Mouse (Mus musculus) activated CD4-positive, CD25-positive, alpha-beta regulatory T cell, adult 4 months (primary cell): ENCODE measurements around the gene Mfsd12. TPM values are rescaled to one million over a fixed set of nuclear protein-coding genes. Genes with fewer than 3 reads are reported as not detected.

Source experiments
- ATAC-seq: one replicate; pipeline ENCODE4 v1.8.0; 2017
- polyA plus RNA-seq, 2 experiments: library from polyadenylated mRNA; unstranded; fragments of 100-300 nt; shearing (Covaris generic); gene quantifications; one replicate each; pipeline ENCODE4 v1.2.1; 2017

Mfsd12 gene
- polyA plus RNA-seq, result 1 to 10 TPM; 1.2 TPM

DNA sequence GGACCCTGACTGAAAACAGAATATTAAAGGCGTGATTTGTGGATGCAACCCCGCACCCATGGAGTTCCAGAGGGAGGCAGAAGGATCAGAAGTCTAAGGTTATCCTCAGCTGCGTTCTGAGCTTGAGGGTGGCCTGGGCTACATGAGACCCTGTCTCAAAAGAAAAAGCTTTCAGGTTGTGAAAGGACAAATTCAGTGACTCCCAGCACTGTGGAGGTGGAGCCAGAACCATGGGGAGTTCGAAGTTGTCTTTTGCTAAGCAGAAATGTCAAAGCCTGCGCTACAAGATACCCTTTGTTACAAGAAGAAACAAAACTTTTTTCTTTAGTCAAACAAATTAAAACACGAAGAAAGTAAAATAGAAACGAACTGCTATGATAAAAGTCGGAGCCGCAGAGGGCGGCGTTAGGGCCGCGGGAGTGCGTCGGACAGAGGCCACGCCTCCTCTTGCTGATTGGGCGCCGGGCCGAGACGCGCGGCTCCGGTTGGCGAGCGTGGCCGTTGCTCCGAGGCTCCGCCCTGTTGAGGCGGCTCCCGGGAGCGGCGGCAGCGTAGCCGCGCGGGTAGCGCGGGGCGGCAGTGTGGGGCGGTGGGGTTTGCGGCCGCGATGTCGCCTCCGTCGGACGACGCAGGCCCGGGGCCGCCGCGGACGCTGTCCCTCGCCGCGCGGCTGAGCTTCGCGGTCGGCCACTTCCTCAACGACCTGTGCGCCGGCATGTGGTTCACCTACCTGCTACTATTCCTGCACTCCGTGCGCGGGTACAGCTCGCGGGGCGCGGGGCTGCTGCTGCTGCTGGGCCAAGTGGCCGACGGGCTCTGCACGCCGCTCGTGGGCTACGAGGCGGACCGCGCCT, at the start of gene Mfsd12:
Mfsd12 (plus strand) TSS at position 501 of the 854 bp plus-strand sequence.
- peak; percentile 91 for ATAC-seq

DNA sequence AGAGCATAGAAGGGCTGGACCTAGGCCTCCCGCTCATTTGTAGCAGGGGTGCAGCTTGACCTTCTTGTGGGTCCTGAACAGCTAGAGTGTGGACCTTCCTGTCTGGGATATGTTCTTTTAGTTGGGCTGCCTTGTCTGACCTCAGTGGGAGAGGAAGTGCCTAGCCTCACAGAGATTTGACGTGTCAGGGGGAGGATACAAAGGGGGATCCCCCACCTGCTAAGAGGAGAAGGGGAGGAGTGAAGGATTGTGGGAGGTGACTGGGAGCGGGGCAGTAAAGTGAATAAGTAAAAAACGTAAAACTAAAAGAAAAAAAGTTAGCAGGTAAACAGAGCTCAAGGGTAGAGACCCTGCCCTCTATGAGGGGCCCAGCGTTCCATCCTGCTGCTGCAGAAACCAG, 47.7 kb upstream of the Mfsd12 start:
- ATAC-seq, result peak; percentile 86

GRCm38 (mm10) chr10:81313581-81313980, 43.7 kb upstream of the Mfsd12 start:
- ATAC-seq, result no peak

- ATAC-seq, result no peak
Observed at GRCm38 (mm10) chr10:81314201-81314600, 43.1 kb upstream of the Mfsd12 start.

DNA sequence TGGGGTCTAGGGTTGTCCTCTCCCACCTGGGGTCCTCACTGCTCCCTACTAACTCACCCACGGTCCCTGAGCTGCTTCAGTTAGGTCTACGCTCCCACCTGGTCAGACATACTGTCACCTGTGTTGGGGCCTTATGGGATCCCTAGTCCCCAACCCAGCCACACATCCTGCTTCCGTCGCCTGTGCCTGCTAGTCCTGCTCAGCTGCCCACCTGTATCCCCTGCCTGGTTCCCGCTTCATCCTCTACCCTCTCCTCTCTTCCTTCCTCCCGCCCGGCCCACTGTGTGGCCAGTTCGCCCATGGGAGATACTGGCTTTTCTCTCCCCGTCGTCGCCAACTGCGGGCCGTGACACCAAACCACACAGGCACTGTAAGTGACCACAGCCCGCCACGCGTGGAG, 41.7 kb upstream of the Mfsd12 start:
- no peak for ATAC-seq

DNA sequence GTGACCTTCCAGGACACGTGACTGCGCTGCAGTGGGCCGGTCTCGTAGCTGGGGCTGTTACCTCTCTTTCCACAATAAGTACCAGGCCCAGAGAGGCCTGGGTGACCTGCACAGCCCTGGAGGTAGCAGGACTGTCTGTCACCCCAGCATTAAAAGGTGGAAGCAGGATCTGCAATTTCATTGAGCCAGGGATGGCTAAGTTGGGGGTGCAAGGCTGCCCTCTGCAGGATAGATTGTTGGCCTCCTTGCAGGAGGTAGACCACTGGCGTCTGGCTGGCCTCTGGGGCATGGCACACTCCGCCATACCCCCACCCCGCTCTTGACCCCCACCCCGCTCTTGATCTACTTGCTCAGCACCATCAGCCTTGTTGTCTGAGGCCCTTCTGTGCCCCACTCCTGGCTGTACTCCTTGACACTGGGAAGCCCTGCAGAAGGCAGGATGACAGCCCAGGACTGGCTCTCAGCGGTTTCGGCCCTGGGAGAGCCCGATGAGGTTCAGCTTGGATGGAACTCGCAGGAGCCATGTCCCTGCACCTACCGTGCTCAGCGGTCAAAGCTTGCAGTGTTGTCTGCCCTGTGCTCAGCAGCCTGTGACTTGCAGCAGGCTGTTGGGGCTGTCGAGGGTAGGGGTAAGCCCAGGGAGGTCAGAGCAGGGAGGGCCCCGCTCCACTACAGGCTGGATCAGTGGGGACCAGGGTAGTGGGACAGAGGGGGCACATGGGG, 40.8 kb upstream of the Mfsd12 start:
- no peak for ATAC-seq

DNA sequence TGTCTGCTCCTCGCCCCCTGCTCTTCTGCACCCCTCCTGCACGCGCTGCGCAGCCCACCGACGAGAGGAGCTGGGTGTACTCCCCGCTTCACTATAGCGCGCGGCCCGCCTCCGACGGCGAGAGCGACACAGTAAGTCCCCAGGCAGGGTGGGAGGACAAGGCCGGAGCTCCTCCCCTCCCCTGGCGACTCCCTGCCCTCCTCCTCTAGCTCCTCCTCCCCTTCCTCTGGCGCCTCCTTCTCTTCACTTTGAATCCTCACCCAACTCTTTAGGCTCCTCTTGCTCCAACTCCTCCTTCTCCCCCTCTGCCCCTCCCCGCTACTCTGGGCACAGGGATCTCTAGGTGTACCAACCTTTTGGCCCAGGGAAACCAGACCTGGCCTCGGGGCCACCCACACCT, 40.0 kb upstream of the Mfsd12 start:
- ATAC-seq, result no peak

GRCm38 (mm10) chr10:81318589-81319329, 38.5 kb upstream of the Mfsd12 start:
- no peak for ATAC-seq

DNA sequence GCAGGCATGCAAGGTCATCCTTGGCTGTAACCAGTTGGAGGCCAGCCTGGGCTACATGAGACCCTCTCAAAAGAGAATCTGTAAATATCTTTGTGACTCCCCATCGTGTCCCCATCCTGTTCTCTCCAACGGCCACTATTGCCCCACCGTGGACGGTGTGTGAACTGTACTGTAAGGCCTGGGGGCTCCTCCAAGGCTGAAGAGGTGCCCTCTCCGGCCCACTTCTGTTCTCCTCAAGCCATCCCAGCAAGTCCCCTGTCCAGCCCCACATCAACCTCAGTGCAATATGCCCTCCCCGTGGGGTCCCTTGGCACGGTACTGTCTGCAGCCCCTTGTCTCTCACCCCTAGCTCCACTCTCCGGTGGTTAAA, 38.0 kb upstream of the Mfsd12 start:
- ATAC-seq, result no peak

GRCm38 (mm10) chr10:81319741-81320549, 37.3 kb upstream of the Mfsd12 start:
- ATAC-seq, result no peak

DNA sequence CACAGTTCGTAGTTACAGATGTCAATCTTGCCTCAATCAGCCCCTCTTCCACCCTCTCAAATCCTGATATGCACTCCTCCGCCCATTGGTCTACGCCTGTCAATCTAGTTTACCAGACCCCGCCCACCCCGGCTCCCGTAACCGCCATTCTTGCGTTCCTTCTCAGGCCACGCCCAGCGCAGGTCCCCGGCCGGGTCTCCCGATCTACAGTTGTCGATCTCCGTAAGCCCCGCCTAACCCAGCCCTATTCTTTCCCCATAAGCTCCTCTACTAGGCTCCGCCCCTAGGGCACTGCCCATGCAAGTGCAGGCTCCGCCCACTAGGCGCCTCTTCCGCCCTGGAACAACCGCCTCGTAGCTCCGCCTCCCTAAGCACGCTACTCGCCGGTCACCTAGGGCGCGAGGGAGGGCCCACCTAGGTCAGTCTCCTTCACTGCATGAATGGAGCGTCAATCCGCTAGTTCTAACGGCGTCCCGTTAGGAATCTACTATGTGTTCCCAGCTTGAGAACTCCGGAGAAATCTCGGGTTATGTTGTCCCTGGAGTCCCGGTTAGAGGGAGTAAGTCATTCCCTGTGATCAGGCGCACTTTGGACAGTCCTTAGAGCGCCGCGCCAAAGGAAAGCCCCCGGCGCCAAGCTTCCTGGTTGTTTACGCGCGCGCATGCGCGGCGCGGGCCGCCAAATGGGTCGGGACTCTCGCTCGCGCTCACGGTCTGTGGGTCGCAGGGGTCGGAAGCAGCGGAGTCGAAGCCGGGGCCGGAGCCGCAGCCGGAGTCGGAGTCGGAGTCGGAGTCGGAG, 36.5 kb upstream of the Mfsd12 start, which contains the start of gene Cactin:
Cactin (plus strand) TSS at position 554 of the 798 bp plus-strand sequence.
- ATAC-seq, result peak; percentile 85

GRCm38 (mm10) chr10:81321436-81321835, 35.9 kb upstream of the Mfsd12 start:
- ATAC-seq, result no peak

- no peak for ATAC-seq
Observed at GRCm38 (mm10) chr10:81322444-81322843, 34.8 kb upstream of the Mfsd12 start.

GRCm38 (mm10) chr10:81323141-81323775, 34.0 kb upstream of the Mfsd12 start:
- ATAC-seq, result no peak

GRCm38 (mm10) chr10:81323791-81324530, 33.3 kb upstream of the Mfsd12 start:
- no peak for ATAC-seq

DNA sequence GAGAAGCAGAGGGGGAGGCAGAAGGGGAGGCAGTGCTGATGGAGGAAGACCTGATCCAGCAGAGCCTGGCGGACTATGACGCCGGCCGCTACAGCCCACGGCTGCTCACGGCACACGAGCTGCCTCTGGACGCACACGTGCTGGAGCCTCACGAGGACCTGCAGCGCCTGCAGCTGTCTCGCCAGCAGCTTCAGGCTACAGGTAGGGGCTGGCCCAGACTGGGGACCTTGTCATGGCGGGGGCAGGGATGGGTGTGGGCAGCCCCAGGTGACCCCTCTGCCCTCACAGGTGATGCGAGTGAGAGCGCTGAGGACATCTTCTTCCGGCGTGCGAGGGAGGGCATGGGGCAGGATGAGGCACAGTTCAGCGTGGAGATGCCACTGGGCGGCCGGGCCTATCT, 32.1 kb upstream of the Mfsd12 start:
- ATAC-seq, result no peak

DNA sequence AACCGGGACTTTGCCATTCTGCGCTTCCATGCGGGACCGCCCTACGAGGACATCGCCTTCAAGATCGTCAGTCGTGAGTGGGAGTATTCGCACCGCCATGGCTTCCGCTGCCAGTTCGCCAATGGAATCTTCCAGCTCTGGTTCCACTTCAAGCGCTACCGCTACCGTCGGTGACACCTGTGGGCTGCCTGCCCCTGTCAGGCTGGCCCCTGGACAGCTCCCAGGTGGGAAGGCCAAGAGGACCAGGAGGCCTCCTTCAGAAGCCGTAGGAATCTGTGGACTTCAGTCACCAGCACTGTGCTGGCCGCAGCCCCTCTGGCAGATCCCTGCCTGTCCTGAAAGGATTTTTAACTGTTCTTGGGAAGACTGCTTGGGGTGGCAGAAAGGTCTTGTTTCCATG, 31.5 kb upstream of the Mfsd12 start:
- no peak for ATAC-seq

GRCm38 (mm10) chr10:81326858-81327257, 30.4 kb upstream of the Mfsd12 start:
- no peak for ATAC-seq

- no peak for ATAC-seq
Observed at GRCm38 (mm10) chr10:81327959-81328358, 29.3 kb upstream of the Mfsd12 start.

GRCm38 (mm10) chr10:81328386-81328785, 28.9 kb upstream of the Mfsd12 start, which contains the start of gene Tbxa2r:
Gene Tbxa2r, plus strand, starts transcription at chr10:81328731.
- ATAC-seq, result peak; percentile 57
